Mouse (Mus musculus) bone marrow macrophage, adult 2 months (primary cell): ENCODE measurements at regions not wholly inside any gene's neighbourhood (a gene's known extent, or its start where the extent isn't known, plus 50 kb on each side); places are given as distances from the start of the nearest gene placed in this dataset.

Experiments
- CTCF ChIP-seq: IDR thresholded peaks from 2 replicates; pipeline ENCODE4 v1.5.1; 2012; ENCODE audit warnings: low read depth, mild to moderate bottlenecking, low read length, moderate library complexity
- POLR2A ChIP-seq: IDR thresholded peaks from 2 replicates; pipeline ENCODE4 v1.6.1; 2012; ENCODE audit warnings: mild to moderate bottlenecking, low read depth, low read length, borderline replicate concordance

GRCm38 (mm10) chr1:35836552-35836951 lies 231.6 kb upstream of the Hs6st1 start:
- TF ChIP-seq CTCF = no peak
- TF ChIP-seq POLR2A = no peak
